ENCODE assay signal across 24 mouse cellular contexts in genomic region chr1:62953036-62953435, GRCm38 (mm10).
DNase-seq lines count a peak whose midpoint lies in the region; ATAC-seq and TF ChIP-seq lines count a peak whose summit lies in the region.
"Had no signal": no experiment of that assay in that cellular context is flagged by ENCODE, and none has a peak within 500 bp of the region (broad histone marks: within the 10 kb centered on the region; RNA-seq: fewer than 3 reads in every experiment).

No protein-coding gene starts in this region.

- H3K27ac ChIP-seq in heart, embryonic 10.5 days, result no peak overlapping the region
- no peak overlapping the region for H3K27ac ChIP-seq in lung, postnatal 0 days (ENCODE audit: low read length)
- H3K27ac ChIP-seq: embryonic facial prominence, embryonic 10.5 days; embryonic facial prominence, embryonic 12.5 days; forebrain, embryonic 13.5 days; forebrain, embryonic 15.5 days had no signal

- H3K4me2 ChIP-seq in lung, postnatal 0 days (replicated peaks; ENCODE audit: low read depth, low read length), result no peak overlapping the region
- H3K4me2 ChIP-seq: embryonic facial prominence, embryonic 12.5 days; forebrain, embryonic 13.5 days; forebrain, embryonic 15.5 days had no signal

- no peaks in the 10 kb centered on the region for H3K36me3 ChIP-seq in heart, embryonic 10.5 days
- no peaks in the 10 kb centered on the region for H3K36me3 ChIP-seq in lung, postnatal 0 days (ENCODE audit: insufficient read depth, low read length)
- H3K36me3 ChIP-seq: embryonic facial prominence, embryonic 10.5 days; embryonic facial prominence, embryonic 12.5 days; forebrain, embryonic 15.5 days; G1E had no signal

- 83% methylated on average over 4 of the region's 4 CpGs for WGBS in heart, embryonic 10.5 days
- 53% methylated on average over 4 of the region's 4 CpGs for WGBS in lung, postnatal 0 days

- TF ChIP-seq EP300 in lung, postnatal 0 days (IDR thresholded peaks at IDR 0.05), result peak; percentile 29; the same call in 1 of the 2 replicates

- H3K9ac ChIP-seq in lung, postnatal 0 days (replicated peaks; ENCODE audit: low read depth), result no peak overlapping the region
- H3K9ac ChIP-seq: embryonic facial prominence, embryonic 12.5 days; forebrain, embryonic 13.5 days; forebrain, embryonic 15.5 days had no signal

- H3K27me3 ChIP-seq in heart, embryonic 10.5 days (ENCODE audit: insufficient read depth, poor library complexity, severe bottlenecking), result no peaks in the 10 kb centered on the region
- H3K27me3 ChIP-seq in lung, postnatal 0 days (replicated peaks; ENCODE audit: insufficient read depth, low read length), result no peaks in the 10 kb centered on the region
- H3K27me3 ChIP-seq: CH12.LX; embryonic facial prominence, embryonic 12.5 days; Patski had no signal

- H3K4me3 ChIP-seq in heart, embryonic 10.5 days, result no peak overlapping the region
- no peak overlapping the region for H3K4me3 ChIP-seq in lung, postnatal 0 days (ENCODE audit: low read depth, low read length)
- H3K4me3 ChIP-seq: embryonic facial prominence, embryonic 10.5 days; embryonic facial prominence, embryonic 12.5 days; forebrain, embryonic 13.5 days; forebrain, embryonic 15.5 days had no signal

- peak; percentile 44 for DNase-seq in heart, adult 11 months
- no peak for DNase-seq in heart, embryonic 10.5 days (ENCODE audit: low spot score)
- peak; percentile 55 for DNase-seq in lung, postnatal 0 days (ENCODE audit: low spot score)
- DNase-seq in lung, postnatal 10 days, result no peak
- peak; percentile 55 for DNase-seq in lung, postnatal 36 days
- DNase-seq in lung, postnatal 4 days, result no peak
- DNase-seq: adrenal gland, adult 8-10 months; adrenal gland, postnatal 14 days; adrenal gland, postnatal 36 days; B cell, adult 2 months; cerebellum, adult 11-12 months; cerebellum, adult 2 months; cerebellum, adult 9-10 months; cerebellum, postnatal 10 days; cerebellum, postnatal 25 days had no signal

- H3K4me1 ChIP-seq in heart, embryonic 10.5 days, result no peaks in the 10 kb centered on the region; the same call in 1 of the 2 replicates
- no peaks in the 10 kb centered on the region; the same call in 1 of the 2 replicates for H3K4me1 ChIP-seq in lung, postnatal 0 days (ENCODE audit: insufficient read depth, low read depth, low read length)
- H3K4me1 ChIP-seq: embryonic facial prominence, embryonic 12.5 days; forebrain, embryonic 15.5 days had no signal

- no peaks in the 10 kb centered on the region for H3K9me3 ChIP-seq in heart, embryonic 10.5 days
- no peaks in the 10 kb centered on the region for H3K9me3 ChIP-seq in lung, postnatal 0 days (ENCODE audit: low read length)
- H3K9me3 ChIP-seq: embryonic facial prominence, embryonic 10.5 days; embryonic facial prominence, embryonic 12.5 days; forebrain, embryonic 13.5 days; forebrain, embryonic 15.5 days; G1E had no signal

- ATAC-seq in lung, postnatal 0 days, result no peak; the same call in 1 of the 2 replicates
- ATAC-seq: activated CD4-positive, CD25-positive, alpha-beta regulatory T cell, adult 4 months; CD4-positive, CD25-positive, alpha-beta regulatory T cell, adult 4 months; forebrain, embryonic 13.5 days; forebrain, embryonic 15.5 days; Patski had no signal

- no peak; the same call in 1 of the 2 replicates for TF ChIP-seq CTCF in lung, postnatal 0 days (IDR thresholded peaks at IDR 0.05)

Comparison
In these comparisons a context has a peak if more than half of its experiments do, and no peak if none do; other contexts are left out.
1. DNase-seq: peak in heart, adult 11 months (single experiment), lung, postnatal 0 days (single experiment) and lung, postnatal 36 days (single experiment); none in heart, embryonic 10.5 days (single experiment), lung, postnatal 10 days (single experiment) and lung, postnatal 4 days (0 of 2).